Mouse (Mus musculus) left cerebral cortex, adult 2 months (tissue): ENCODE results near the gene Cpvl. TPM values are rescaled to one million over a fixed set of nuclear protein-coding genes. Genes with fewer than 3 reads are reported as not detected.

Experiments
- DNase-seq, 2 experiments: peaks; one replicate each; pipeline ENCODE4 v3.0.0; 2021 to 2022; ENCODE audit warnings: low spot score in 2 of 2, mixed read lengths in 1 of 2; ENCODE audit errors: extremely low spot score in 1 of 2
- H3K27ac ChIP-seq: fragments of 200-600 bp; 2 replicates; pipeline ENCODE4 v1.8.1; 2022
- H3K4me3 ChIP-seq: fragments of 200-600 bp; 2 replicates; pipeline ENCODE4 v1.8.1; 2022
- CTCF ChIP-seq: fragments of 200-600 bp; IDR thresholded peaks from 2 replicates; pipeline ENCODE4 v1.8.1; 2022; ENCODE audit warnings: antibody characterized with exemption, mild to moderate bottlenecking, moderate library complexity
- intact Hi-C: fragments of 180-260 bp; cut with DNase I; formaldehyde crosslinking; loops from one replicate; pipeline ENCODE4 v1.15.1; 2025
- total RNA-seq, 2 experiments: library from RNA; stranded (reverse); gene quantifications; 2 replicates each; pipeline ENCODE4 v1.2.3; 2021

Cpvl gene
- total RNA-seq, 2 experiments from 2014 or later = not detected

DNA sequence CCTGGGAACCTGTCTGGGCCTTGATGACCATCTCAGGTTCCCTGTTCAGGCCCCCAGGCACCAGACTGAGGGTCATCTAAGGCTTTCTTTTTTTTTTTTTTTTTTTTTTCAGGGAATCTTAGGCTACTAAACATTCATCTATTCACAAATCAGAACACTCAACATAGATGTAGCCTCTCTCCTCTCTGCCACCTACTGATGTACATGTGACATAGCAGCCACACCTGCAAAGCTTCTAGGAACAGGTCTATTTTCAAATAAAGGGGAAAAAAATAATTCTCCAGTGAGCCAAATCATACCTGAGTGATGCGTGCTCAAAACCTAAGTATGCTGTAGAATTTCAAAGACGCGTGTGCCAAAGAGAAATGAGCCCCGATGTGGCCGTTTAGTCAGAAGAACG, 106.6 kb downstream of the Cpvl start:
- no peak overlapping the region for H3K27ac ChIP-seq
- peak; percentile 59 for TF ChIP-seq CTCF
- DNase-seq = no peak
- intact Hi-C loops = no loop called here
- no peak overlapping the region for H3K4me3 ChIP-seq

DNA sequence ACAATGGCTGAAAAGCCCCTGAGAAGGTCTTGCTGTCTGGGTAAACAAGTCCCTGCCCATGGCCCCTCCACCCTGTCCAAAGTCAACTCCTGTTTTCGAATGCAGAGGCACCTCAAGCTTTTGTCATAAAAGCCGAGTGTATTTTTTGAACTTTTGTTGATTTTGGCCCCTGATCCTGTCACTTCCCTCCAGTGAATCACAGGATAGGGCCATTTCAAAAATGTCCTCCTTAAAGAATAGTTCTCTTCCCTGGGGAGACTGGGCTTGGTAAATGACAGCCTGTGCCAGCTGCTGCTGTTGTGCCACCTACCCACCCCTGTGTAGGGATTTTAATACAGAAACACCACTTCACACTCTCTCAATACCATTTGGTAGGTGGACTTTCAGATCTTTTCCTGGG, 115.5 kb downstream of the Cpvl start:
- DNase-seq = no peak
- no peak for TF ChIP-seq CTCF
- H3K4me3 ChIP-seq = no peak overlapping the region
- intact Hi-C loops = no loop called here
- H3K27ac ChIP-seq = no peak overlapping the region; the same call in 1 of the 2 replicates

DNA sequence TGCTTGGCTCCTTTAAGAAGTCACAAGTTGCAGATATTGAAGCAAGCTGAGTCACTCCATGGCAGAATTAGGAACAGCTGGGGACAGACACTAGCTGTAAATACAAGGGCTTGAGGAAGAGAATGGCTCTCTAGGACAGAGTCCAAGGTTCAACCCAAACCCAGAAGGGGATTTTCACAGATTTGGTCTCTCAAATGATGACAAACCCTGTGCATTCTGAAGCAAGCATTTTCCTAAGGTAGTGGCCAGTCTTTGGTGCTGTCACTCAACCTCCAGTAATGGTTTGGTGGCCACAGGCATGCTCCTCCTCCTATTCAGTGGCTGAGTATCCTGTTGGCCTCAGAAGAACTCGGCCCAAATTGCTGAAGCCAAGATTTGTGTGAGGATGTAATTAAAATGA, 119.4 kb downstream of the Cpvl start:
- no peak for DNase-seq
- no peak overlapping the region for H3K27ac ChIP-seq
- TF ChIP-seq CTCF = no peak
- intact Hi-C loops = loop anchor here (10.0 kb wide), 1 partner anchor 1374 kb away; no protein-coding TSS in a partner anchor
- H3K4me3 ChIP-seq = no peak overlapping the region

DNA sequence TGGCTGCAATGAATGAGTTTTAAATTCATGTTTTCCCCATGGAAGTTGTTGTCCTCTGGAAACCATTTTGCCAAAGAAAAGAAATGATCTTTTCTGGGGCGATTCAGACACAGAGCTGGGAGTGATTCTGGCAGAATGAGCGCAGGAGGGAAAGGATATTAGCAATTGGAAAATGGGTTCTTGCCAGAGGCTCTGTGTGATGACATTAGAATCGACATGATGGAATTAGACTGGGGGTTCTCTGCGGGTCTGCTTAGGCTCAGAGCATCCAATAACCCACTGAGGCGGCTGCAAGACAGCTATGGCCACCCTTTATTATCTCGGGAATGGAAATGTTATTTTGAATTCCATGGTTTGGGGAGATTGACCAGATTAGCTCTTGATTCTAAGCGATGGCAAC, 120.6 kb downstream of the Cpvl start:
- intact Hi-C loops = loop anchor here (2.0 to 10.0 kb wide), 2 partner anchors 37 to 1373 kb away; partner anchors contain the start of gene Tril
- no peak for TF ChIP-seq CTCF
- no peak for DNase-seq

DNA sequence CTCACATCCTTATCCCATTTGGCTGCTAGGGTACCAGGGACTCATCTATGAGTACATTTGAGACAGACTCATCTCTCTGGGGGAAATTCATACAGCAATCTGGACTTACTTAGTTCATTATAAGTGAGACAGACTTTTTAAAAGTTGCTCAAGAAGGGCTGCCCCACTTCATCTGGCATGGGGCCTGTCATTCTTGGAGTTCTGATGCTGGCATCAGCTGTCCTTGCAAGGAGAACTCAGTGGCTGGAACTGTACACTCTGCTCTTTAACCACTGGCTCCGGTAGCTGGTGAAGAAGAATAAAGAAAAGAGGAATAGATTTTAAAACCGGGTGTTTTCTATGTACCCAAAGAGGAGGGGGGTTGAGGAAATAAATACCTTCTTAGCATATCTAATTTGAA, 121.7 kb downstream of the Cpvl start:
- DNase-seq = no peak

More for the DNA sequence above, 120.6 kb downstream of the Cpvl start:
- H3K27ac ChIP-seq = no peak overlapping the region
- no peak overlapping the region for H3K4me3 ChIP-seq

DNA sequence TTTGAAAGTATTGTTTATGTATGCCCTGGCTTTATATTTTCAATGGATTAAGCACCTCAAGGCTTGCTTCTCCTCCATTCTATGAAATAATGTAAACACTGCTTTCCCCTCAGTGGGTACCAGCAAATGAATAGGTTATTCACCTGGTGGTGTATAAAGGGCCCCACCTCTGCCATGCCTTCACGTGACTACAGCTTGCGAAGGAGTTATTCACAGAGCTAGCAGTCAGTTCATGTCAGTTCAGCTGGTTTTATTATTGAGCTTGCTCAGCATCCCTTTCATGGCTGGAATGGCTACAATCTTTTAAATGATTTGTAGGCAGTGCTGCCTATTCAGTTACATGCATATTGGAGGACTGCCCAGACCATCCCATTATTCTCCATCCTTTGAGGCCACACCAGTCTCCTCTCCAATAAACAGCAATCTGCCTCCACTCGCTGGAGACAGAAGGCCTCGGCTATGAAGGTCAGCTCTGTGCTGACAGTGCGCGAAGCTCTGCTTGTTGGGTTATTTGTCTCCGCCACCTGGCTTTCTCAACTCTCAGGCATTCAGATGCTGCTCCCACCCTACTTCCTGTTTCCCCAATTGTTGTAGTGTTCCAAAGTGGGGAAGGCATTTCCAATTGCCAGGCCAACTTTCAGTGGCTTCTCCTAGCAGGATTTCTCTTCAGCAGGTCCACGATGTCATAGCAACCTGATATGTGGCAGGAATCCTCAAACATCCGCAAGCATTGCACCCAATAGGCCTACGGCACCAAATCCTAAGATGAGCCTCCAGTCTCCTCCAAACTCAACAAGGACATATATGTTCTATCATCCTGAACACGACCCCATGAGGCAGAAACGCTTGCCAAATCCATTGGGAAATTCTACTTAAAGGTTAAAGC, 123.3 kb downstream of the Cpvl start:
- H3K27ac ChIP-seq = no peak overlapping the region
- no peak for TF ChIP-seq CTCF
- DNase-seq = peak in 1 of 2 experiments; percentile 13
- H3K4me3 ChIP-seq = no peak overlapping the region
- intact Hi-C loops = loop anchor here (10.0 kb wide), 1 partner anchor 1370 kb away; no protein-coding TSS in a partner anchor

More for the DNA sequence above, 121.7 kb downstream of the Cpvl start:
- Histone ChIP-seq H3K27ac (no peak overlapping the region), H3K4me3 (no peak overlapping the region)
- intact Hi-C loops = loop anchor here (2.0 to 10.0 kb wide), 2 partner anchors 36 to 1372 kb away; partner anchors contain the start of gene Tril
- no peak for TF ChIP-seq CTCF

DNA sequence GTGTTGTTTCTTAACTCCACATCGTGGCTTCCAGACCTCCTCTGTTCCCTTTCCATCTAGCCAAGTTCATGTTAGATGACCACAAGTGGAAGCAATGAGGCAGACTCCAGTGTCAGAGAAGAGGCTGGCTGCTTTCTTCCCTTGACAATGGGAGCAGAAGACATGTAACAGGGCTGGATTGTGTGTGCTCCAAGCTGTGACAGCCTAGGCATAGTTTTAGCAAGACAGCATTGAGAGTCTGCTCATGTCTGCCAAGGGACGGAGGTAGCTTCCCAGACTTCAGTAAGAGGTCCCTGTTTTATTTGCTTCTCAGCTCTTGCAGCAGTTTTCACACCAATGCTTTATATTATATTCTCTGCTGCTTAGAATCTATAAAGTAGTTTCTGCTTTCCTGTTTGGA, 124.2 kb downstream of the Cpvl start:
- intact Hi-C loops = loop anchor here (10.0 kb wide), 1 partner anchor 1369 kb away; no protein-coding TSS in a partner anchor
- H3K27ac ChIP-seq = no peak overlapping the region
- no peak overlapping the region for H3K4me3 ChIP-seq
- no peak for TF ChIP-seq CTCF
- DNase-seq = no peak

DNA sequence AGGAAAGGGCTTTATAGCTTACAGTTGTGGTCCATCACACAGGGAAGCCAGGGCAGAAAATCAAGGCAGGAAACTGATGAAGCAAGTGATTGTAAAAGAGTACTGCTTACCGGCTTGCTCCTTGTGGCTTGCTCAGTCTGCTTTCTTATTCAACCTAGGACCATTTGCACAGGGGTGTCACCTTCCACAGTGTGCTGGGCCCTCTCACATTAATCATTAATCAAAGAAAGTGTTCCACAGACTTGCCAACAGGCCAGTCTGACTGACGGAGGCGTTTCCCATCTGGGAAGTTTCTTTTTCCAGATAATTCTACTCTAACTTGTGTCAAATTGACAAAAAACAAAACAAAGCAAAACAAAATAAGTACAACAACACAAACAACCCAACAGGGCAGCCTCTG, 124.9 kb downstream of the Cpvl start:
- intact Hi-C loops = loop anchor here (10.0 kb wide), 1 partner anchor 1369 kb away; no protein-coding TSS in a partner anchor
- Histone ChIP-seq H3K4me3 (no peak overlapping the region), H3K27ac (no peak overlapping the region)
- no peak for DNase-seq
- no peak for TF ChIP-seq CTCF

DNA sequence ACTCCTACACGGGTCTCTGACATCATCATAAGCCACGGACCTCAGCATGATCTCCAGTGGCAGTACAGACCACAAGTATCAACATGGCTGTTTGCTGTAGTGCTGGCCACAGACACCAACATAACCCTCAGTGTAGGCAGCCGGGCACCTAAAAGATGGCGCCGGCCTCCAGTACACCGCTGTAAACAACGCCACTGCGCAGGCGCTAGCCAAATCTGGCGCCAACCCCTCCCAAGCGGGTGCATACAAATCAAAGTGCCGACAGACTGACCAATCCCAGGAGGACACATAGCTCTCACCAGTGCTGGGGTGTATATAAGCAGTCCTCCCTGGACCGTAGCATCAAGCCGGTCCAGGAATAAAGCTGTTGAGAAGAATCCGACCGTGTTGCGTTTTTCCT, 133.8 kb downstream of the Cpvl start:
- intact Hi-C loops = no loop called here
- no peak overlapping the region for H3K4me3 ChIP-seq
- no peak for TF ChIP-seq CTCF
- H3K27ac ChIP-seq = no peak overlapping the region
- DNase-seq = no peak

DNA sequence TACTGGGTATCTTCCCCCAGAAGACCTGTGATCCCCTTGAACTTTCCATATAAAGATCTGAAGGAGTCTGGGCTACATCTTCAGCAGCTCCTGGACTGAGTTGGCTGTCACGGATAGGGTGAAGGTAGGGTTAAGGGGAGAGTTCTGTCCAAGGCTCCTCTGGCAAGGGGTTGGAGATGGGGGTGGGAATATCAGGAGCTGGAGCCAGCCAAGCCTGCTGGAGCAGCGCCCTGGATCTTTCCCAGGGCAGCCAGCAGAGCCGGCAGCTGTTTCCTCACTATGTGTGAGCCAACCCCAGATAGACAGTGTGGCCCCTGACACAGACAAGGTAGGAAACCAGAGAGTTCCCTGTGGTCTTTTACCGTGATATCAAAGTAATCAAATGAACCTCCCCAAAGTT, 153.3 kb downstream of the Cpvl start:
- intact Hi-C loops = no loop called here
- no peak for TF ChIP-seq CTCF
- Histone ChIP-seq H3K27ac (no peak overlapping the region), H3K4me3 (no peak overlapping the region)
- no peak for DNase-seq

Other genes starting within 250 kb of the Cpvl start
- 10 to 100 TPM; 29.0 to 36.4 TPM for gene Tril, start 157.8 kb downstream of the Cpvl start, total RNA-seq
- 10 to 100 TPM; 38.9 to 42.0 TPM for gene Chn2, start 60.9 kb upstream of the Cpvl start, total RNA-seq